In genomic region chr5:114139175-114139574, GRCm38 (mm10) we compare ENCODE assay signal across 8 mouse cellular contexts. TPM values are rescaled to one million over a fixed set of nuclear protein-coding genes. Genes with fewer than 3 reads are reported as not detected.
DNase-seq lines count a peak whose midpoint lies in the region; ATAC-seq lines count a peak whose summit lies in the region.

No protein-coding gene starts in this region.

- no peak overlapping the region for H3K9ac ChIP-seq in lung, embryonic 15.5 days

- H3K4me1 ChIP-seq in lung, embryonic 15.5 days, result peaks cover 22% of the 10 kb centered on the region

- intact Hi-C loops in heart, postnatal 36 days (cut with DNase I), result no loop called here

- H3K4me2 ChIP-seq in lung, embryonic 15.5 days, result peak overlapping the region; percentile 9; the same call in 1 of the 2 replicates

- peak overlapping the region; percentile 87 for H3K27ac ChIP-seq in lung, embryonic 15.5 days

- H3K4me3 ChIP-seq in lung, embryonic 15.5 days, result no peak overlapping the region

- ATAC-seq in lung, embryonic 15.5 days (ENCODE audit: borderline replicate concordance, extremely low read depth, low FRiP score, low TSS enrichment), result peak; percentile 73

- DNase-seq in urinary bladder, postnatal 14 days (ENCODE audit: low spot score), result peak; percentile 74
- DNase-seq in urinary bladder, adult 2 months (ENCODE audit: low spot score), result no peak
- peak; percentile 75 to 85 for DNase-seq in frontal cortex, postnatal 10 days (ENCODE audit: low spot score in 2 of 2)
- peak; percentile 84 to 86 for DNase-seq in heart, postnatal 36 days
- DNase-seq in large intestine, adult 2 months (ENCODE audit: low read depth, low spot score), result peak; percentile 98
- peak; percentile 78 for DNase-seq in right cerebral cortex, adult 18-20 months
- no peak for DNase-seq in natural killer cell, adult 2 months (ENCODE audit: low spot score in 2 of 2)

- 8% methylated on average over 9 of the region's 9 CpGs for WGBS in large intestine, adult 2 months
- WGBS in lung, embryonic 15.5 days, result 28% methylated on average over 9 of the region's 9 CpGs

- no peaks in the 10 kb centered on the region for H3K9me3 ChIP-seq in lung, embryonic 15.5 days

- H3K36me3 ChIP-seq in lung, embryonic 15.5 days, result peaks cover 11% of the 10 kb centered on the region

- H3K27me3 ChIP-seq in lung, embryonic 15.5 days, result no peaks in the 10 kb centered on the region

RNA-seq across cellular contexts. Expression of gene Acacb, which starts 7.2 kb away (rescaled TPM):
- polyA plus RNA-seq in urinary bladder, adult 2 months (2012; rRNA removed), result 7.7 and 9.6 TPM in 2 replicates
- 100 to 1,000 TPM; 232 to 242 TPM for total RNA-seq in heart, postnatal 36 days (2021)
- 2.8 and 4.5 TPM in 2 replicates for polyA plus RNA-seq in large intestine, adult 2 months (2012; rRNA removed)
- polyA plus RNA-seq in lung, embryonic 15.5 days (2015; fragmentation: Nextera tagmentation; extraction: Ambion mirVana), result 1.7 and 2.4 TPM in 2 replicates

RNA-seq across cellular contexts. Expression of gene Ung, which starts 9.0 kb away (rescaled TPM):
- 2.4 and 3.3 TPM in 2 replicates for polyA plus RNA-seq in urinary bladder, adult 2 months (2012; rRNA removed)
- total RNA-seq in heart, postnatal 36 days (2021), result 10 to 100 TPM; 26.4 to 27.3 TPM
- 10.5 and 11.7 TPM in 2 replicates for polyA plus RNA-seq in large intestine, adult 2 months (2012; rRNA removed)
- polyA plus RNA-seq in lung, embryonic 15.5 days (2015; fragmentation: Nextera tagmentation; extraction: Ambion mirVana), result 50.9 and 51.8 TPM in 2 replicates

RNA-seq across cellular contexts. Expression of gene Alkbh2, which starts 11.2 kb away (rescaled TPM):
- polyA plus RNA-seq in urinary bladder, adult 2 months (2012; rRNA removed), result 8.8 and 9.4 TPM in 2 replicates
- 1 to 10 TPM; 1.2 to 1.5 TPM for total RNA-seq in heart, postnatal 36 days (2021)
- polyA plus RNA-seq in large intestine, adult 2 months (2012; rRNA removed), result 8.9 and 9.9 TPM in 2 replicates
- polyA plus RNA-seq in lung, embryonic 15.5 days (2015; fragmentation: Nextera tagmentation; extraction: Ambion mirVana), result 9.5 and 10.3 TPM in 2 replicates

RNA-seq across cellular contexts. Expression of gene Svop, which starts 47.8 kb away (rescaled TPM):
- polyA plus RNA-seq in urinary bladder, adult 2 months (2012; rRNA removed), result 0.12 and 0.16 TPM in 2 replicates
- not detected for total RNA-seq in heart, postnatal 36 days (2021)
- 0.33 and 0.38 TPM in 2 replicates for polyA plus RNA-seq in large intestine, adult 2 months (2012; rRNA removed)
- polyA plus RNA-seq in lung, embryonic 15.5 days (2015; fragmentation: Nextera tagmentation; extraction: Ambion mirVana), result 0.28 and 0.44 TPM in 2 replicates

Comparison
In these comparisons a context has a peak if more than half of its experiments do, and no peak if none do; other contexts are left out.
1. DNase-seq: peak in urinary bladder, postnatal 14 days (single experiment), frontal cortex, postnatal 10 days (2 of 2), heart, postnatal 36 days (2 of 2), large intestine, adult 2 months (single experiment) and right cerebral cortex, adult 18-20 months (single experiment); none in urinary bladder, adult 2 months (single experiment) and natural killer cell, adult 2 months (0 of 2).